Mouse (Mus musculus): ENCODE data around the gene Sp1.

DNA sequence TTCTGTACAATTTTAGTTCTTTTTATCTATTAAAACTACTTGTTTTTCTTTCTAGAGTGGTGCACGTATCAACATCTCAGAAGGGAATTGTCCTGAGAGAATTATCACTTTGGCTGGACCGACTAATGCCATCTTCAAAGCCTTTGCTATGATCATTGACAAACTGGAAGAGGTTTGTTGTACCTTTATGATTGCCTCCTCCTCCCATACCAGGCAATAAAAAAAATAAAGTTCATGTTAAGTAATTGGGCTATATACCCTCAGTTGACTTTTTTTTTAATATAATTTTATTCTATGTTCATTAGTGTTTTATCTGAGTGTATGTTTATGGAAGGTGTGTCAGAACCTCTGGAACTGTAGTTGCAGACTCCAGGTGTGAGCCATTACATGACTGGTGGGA, 68.6 kb downstream of the Sp1 start:
- TF ChIP-seq POLR2A (IDR thresholded peaks at IDR 0.05; ENCODE audit: low read depth, low read length) (no peak), CTCF (conservative IDR thresholded peaks at IDR 0.05; ENCODE audit: insufficient read depth, insufficient read length, low read depth, low read length) (no peak)
